Mouse (Mus musculus) retina, embryonic 14.5 days (tissue): ENCODE results near the gene Dscam.
"Not testable (repeated sequence)": the region's sequence is repeated elsewhere in the genome, so short reads cannot be mapped to it uniquely, and the experiment has no call there.

Source experiments
- DNase-seq: peaks from one replicate; pipeline ENCODE4 v3.0.0-alpha.2; 2015; ENCODE audit warnings: low spot score

Dscam gene

DNA sequence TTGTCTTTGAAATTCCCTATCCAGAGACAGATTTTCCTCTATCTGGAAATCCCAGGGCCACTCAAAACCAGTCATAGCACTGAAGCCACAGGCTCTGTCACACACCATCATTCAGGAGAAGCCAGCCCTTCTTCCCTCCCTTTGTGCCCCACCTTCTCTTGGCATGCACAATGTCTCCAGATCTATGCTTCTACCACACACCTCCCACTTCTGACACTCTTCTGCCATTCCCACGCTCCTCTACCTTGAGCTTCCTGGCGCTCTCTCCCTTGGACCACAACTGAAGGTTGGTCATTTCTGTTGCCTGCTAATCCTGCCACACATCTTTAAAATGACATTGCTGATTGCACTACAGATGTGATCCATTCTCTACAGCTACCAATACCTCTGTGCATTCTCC, 235.8 kb downstream of the Dscam start:
- DNase-seq, result no peak

- DNase-seq, result no peak
Measured at GRCm38 (mm10) chr16:96932211-96932610, 238.3 kb downstream of the Dscam start.

GRCm38 (mm10) chr16:96931771-96932170, 238.8 kb downstream of the Dscam start:
- no peak for DNase-seq

GRCm38 (mm10) chr16:96928011-96928410, 242.5 kb downstream of the Dscam start:
- DNase-seq, result no peak

GRCm38 (mm10) chr16:96927408-96927807, 243.1 kb downstream of the Dscam start:
- no peak for DNase-seq

DNA sequence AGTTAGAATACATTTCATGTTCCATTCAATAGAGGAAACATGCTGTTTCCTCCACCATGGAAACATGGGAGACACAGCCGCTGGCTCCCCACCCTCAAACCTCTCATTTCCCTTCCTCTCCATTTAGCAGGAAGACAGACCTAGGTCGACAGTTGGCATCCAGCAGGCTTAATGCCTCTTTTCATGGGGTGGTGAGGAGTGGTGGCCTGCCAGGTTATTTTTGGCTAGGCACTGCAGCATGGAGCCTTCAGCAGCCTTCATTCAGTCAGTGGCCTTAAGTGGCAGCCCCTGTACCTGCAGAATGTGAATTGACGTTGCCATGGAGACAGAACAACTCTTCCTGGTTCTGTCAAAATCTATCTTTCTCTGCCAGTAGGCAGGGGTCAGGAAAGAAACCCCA, 243.6 kb downstream of the Dscam start:
- peak; percentile 60 for DNase-seq

GRCm38 (mm10) chr16:96923941-96924340, 246.6 kb downstream of the Dscam start:
- no peak for DNase-seq

- DNase-seq, result no peak
Measured at GRCm38 (mm10) chr16:96914495-96914894, 256.1 kb downstream of the Dscam start.

DNA sequence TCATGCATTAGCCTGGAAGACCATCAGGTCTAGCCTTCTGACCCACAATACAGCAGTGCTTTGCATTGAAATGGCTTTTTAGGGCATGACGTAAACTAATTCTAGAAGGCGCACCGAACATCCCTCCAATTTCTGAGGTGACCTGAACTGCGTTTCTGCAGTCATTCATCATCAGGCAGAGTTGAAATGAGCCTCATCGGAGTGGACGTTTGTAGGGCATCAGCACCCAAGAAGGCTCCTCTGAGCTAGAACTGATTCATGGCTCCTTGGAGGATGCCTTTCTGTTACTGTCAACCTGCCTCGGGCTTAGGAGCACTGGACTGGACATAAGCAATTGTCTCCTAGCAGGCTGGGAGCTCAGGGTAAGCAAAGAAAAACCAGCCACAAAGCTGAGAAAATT, 257.7 kb downstream of the Dscam start:
- peak; percentile 19 for DNase-seq

DNA sequence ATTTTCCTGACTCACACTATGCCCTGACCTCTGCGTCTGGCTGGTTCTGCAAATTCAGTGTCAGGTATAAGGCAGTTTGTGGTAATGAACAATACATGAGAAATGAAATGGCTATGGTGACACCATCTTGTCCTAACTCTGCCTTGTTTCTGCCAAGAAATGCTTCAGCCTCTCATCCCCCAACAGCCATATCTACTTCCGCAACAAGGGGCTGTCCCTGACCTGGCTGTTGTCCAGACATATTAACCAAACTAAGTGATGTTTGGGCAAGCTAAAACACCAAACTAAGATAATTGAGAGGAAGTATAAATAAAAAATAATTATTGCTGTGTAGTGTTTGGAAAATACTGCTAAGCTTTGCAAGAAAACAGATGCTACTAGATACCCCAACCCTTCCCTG, 258.4 kb downstream of the Dscam start:
- DNase-seq, result no peak

DNA sequence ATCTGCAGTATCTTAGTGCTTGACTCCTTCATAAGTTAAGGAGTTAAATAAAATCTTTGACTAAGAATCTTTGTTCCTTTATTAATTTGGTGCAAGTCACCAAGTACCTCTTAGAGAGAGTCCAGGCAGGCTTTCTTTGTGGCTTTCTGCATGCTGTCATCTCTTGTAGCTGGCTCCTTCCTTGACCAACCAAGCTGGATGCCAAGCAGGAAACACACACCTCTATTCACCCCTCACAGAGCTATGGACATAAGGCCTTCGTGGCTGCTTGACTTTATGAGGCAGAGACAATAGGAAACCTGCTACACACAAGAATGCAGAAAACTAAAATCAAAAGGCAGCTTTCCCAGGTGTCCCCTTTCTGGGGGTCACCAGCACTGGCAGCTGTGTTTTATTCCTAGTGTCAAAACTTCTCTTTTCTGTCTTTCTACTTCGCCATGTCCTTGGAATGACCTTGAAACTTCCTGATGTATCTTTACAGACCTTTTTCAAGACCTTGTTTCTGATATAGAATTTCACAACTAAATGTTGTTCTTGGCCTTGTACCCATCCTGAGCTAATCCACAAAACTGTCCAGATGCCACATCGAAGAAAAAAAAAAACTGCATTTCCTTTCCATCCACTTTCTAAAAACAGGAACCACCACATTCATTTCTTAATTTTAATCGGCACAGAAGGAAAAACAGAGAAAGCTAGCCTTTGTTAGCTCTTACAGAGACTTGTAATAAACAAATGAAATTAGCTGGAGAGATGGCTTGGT, 260.0 kb downstream of the Dscam start:
- no peak for DNase-seq

DNA sequence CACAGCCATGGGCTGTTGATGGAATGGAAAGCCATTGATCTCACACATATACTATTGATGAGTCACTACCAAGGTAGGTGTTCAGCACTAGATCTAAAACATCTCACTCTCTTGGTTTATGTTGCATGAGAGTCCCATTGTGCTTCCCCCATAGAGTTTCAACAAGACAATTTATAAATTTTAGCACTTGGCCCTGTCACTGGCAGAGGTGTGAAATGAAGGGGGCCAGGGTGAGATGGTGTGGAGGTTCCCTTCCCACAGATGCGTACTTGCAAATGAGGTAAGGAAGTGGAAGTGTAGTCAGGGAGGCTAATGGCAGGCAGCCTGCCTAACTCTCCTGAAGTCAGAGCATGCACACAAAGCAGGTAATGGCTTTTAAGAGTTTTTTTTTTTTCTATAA, 262.7 kb downstream of the Dscam start:
- no peak for DNase-seq

- DNase-seq, result no peak
Measured at GRCm38 (mm10) chr16:96907081-96907480, 263.5 kb downstream of the Dscam start.

DNA sequence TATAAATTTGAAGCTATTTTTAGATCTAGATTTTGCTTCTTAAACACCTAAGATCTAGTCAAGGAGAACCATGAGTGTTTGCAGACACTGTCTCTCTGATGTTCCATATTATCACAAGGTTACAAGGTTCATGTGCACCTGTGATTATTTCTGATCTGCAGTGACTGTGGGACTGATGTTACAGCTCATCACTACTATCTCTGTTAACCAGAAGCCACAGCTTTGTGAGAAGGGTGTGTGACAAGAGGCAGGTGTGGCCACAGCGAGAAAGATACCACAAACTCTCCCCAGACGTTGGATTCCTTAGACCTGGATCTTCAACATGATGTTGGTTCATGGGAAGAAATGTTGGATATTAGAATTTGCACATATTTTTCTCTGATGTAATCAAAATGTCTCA, 263.9 kb downstream of the Dscam start:
- DNase-seq, result no peak

DNA sequence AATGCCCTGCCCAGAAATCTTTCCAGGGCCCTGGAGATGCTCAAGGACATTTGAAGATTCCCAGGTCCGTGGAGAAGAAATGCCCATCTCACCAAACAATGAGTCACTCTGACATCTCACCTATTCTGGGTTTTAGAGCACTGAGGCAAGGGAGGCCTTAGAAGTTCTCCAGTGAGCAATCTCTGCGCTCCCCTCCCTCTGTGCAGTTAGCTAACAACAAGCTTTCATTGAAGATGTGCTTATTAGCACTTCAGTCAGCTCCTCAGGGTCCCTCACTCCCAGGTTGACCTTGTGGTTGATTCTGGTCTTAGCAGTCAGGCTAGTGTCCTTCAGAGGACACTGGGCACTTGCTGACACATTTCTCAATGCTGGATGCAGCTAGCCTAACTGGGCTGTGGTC, 265.8 kb downstream of the Dscam start:
- DNase-seq, result no peak

- peak; percentile 9 for DNase-seq
Measured at GRCm38 (mm10) chr16:96904359-96904758, 266.2 kb downstream of the Dscam start.

DNA sequence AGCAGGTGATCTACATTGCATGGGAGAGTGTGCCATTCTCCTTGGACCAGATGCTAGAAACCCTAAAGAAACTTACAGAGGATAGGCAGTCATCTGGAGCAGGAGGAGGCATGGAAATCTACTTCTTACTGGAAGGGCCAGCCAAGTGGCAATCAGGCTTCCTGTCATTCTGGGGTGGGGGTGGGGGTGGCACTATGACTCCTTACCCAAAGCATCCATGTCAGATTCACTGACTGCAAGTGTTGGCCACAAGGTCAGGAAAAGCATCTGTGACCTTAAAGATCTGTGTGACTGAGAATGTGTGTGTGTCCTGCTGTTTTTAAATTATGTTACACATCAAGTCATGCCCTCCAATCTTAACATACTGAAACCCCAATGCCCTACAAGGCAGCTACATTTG, 268.0 kb downstream of the Dscam start:
- DNase-seq, result no peak

- no peak for DNase-seq
Measured at GRCm38 (mm10) chr16:96901234-96902014, 269.1 kb downstream of the Dscam start.

- no peak for DNase-seq
Measured at GRCm38 (mm10) chr16:96899329-96899728, 271.2 kb downstream of the Dscam start.

GRCm38 (mm10) chr16:96896510-96897133, 273.9 kb downstream of the Dscam start:
- DNase-seq, result peak; percentile 77

GRCm38 (mm10) chr16:96888036-96888435, 282.5 kb downstream of the Dscam start:
- DNase-seq, result no peak

DNA sequence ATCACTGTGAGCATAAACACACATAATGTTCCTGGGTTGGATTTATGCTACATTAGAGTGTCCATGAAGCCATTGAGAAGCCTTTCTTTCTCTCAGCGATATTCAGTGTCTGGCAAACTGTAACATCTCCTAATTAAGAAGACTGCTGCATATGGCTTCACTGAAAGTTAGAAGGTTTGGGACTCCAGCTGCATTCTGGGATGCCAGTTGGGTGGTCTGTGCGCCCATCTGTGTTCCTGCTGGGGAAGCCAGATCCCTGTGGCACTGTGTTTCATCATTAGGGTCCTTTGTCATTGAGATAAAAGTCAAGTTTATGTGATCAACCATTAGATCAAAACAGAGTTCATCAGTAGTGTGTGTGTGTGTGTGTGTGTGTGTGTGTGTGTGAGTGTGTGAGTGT, 284.7 kb downstream of the Dscam start:
- peak; percentile 58 for DNase-seq

GRCm38 (mm10) chr16:96884590-96884989, 286.0 kb downstream of the Dscam start:
- DNase-seq, result not testable (repeated sequence)
